Mouse (Mus musculus) midbrain, embryonic 11.5 days (tissue): ENCODE results near the gene Ifrd2. TPM values are rescaled to one million over a fixed set of nuclear protein-coding genes. Genes with fewer than 3 reads are reported as not detected.
A peak's percentile ranks its signal among the peaks of the same experiment; 100 is the strongest.

Experiments
- ATAC-seq: fragments of 200-750 bp; cut with Nextera tagmentation; 2 replicates; pipeline ENCODE4 v1.8.0; 2017; ENCODE audit warnings: moderate TSS enrichment, moderate library complexity; ENCODE audit not compliant: low FRiP score
- DNase-seq: peaks from one replicate; pipeline ENCODE4 v3.0.0; 2015; ENCODE audit warnings: low spot score; ENCODE audit errors: missing footprints
- H3K27ac ChIP-seq: fragments of 300-500 bp; sonication (generic); 2 replicates; pipeline ENCODE4 v1.5.1; 2014; ENCODE audit warnings: low read depth, low read length
- H3K27me3 ChIP-seq: fragments of 300-500 bp; sonication (generic); 2 replicates; pipeline ENCODE4 v1.6.1; 2014; ENCODE audit warnings: mild to moderate bottlenecking, low read length, moderate library complexity, mixed read lengths; ENCODE audit not compliant: control insufficient read depth, insufficient read depth
- H3K36me3 ChIP-seq: fragments of 300-500 bp; sonication (generic); 2 replicates; pipeline ENCODE4 v1.6.1; 2014; ENCODE audit warnings: mild to moderate bottlenecking, low read length, moderate library complexity, mixed read lengths; ENCODE audit not compliant: control insufficient read depth, insufficient read depth
- H3K4me1 ChIP-seq: fragments of 300-500 bp; sonication (generic); 2 replicates; pipeline ENCODE4 v1.6.1; 2014; ENCODE audit warnings: low read length; ENCODE audit not compliant: control insufficient read depth, insufficient read depth
- H3K4me2 ChIP-seq: fragments of 300-500 bp; sonication (generic); 2 replicates; pipeline ENCODE4 v1.6.1; 2014; ENCODE audit warnings: mild to moderate bottlenecking, moderate library complexity
- H3K4me3 ChIP-seq: fragments of 300-500 bp; sonication (generic); 2 replicates; pipeline ENCODE4 v1.5.1; 2014; ENCODE audit warnings: low read depth, low read length
- H3K9ac ChIP-seq: fragments of 300-500 bp; sonication (generic); 2 replicates; pipeline ENCODE4 v1.6.1; 2014; ENCODE audit warnings: low read length
- H3K9me3 ChIP-seq: fragments of 300-500 bp; sonication (generic); 2 replicates; pipeline ENCODE4 v1.6.1; 2016; ENCODE audit warnings: low read length; ENCODE audit not compliant: control insufficient read depth
- WGBS: fragments of 180-500 bp; shearing (Covaris S2); extraction: QIAGEN DNeasy Blood & Tissue Kit; methylation state at CpG from one replicate; pipeline ENCODE4 v1.1.7; 2014; 5-methylcytosine and 5-hydroxymethylcytosine counted together
- polyA plus RNA-seq: library from polyadenylated mRNA; unstranded; fragments of >200 nt; fragmentation: Nextera tagmentation; extraction: Ambion mirVana; gene quantifications from 2 replicates; pipeline ENCODE4 v1.2.1, GENCODE M21; 2014

Gene Ifrd2
- polyA plus RNA-seq, 1 experiment from 2014 or later, result 28.2 TPM

GRCm38 (mm10) chr9:107598385-107598784 lies 10.9 kb downstream of the Ifrd2 start:
- no peak overlapping the region for H3K4me3 ChIP-seq
- no peak overlapping the region for H3K4me2 ChIP-seq
- ATAC-seq (no peak), DNase-seq (no peak)
- peaks cover 4% of the 10 kb centered on the region; the same call in 1 of the 2 replicates for H3K36me3 ChIP-seq
- H3K27me3 ChIP-seq, result no peaks in the 10 kb centered on the region
- 86% methylated on average over 5 of the region's 5 CpGs for WGBS
- H3K9ac ChIP-seq, result no peak overlapping the region
- peaks cover 5% of the 10 kb centered on the region; the same call in 1 of the 2 replicates for H3K4me1 ChIP-seq
- H3K27ac ChIP-seq, result no peak overlapping the region
- no peaks in the 10 kb centered on the region for H3K9me3 ChIP-seq

DNA sequence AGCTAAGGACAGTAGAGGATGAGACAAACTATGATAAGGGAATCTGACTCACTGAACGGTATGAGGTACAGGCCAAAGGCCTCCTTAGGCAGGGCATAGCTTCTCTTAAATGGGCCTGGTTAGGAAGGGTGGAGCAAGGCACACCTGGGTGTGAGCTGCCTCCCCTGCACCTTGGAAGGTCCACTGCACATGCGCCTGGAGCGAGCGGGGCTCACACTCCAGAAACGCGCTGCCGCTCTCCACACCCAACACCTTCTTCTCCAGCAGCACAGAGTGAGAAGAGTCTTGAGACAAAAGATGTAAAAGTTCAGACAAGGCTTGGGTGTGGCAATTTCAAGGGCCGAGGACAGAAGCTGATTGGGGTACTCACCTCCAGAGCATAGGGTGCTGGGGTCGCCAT lies 12.0 kb downstream of the Ifrd2 start:
- WGBS, result 91% methylated on average over 9 of the region's 9 CpGs
- Histone ChIP-seq H3K9ac (no peak overlapping the region), H3K9me3 (no peaks in the 10 kb centered on the region), H3K27me3 (no peaks in the 10 kb centered on the region), H3K4me1 (peaks cover 10% of the 10 kb centered on the region), H3K36me3 (no peaks in the 10 kb centered on the region), H3K4me2 (no peak overlapping the region), H3K27ac (no peak overlapping the region), H3K4me3 (no peak overlapping the region)
- no peak for ATAC-seq
- DNase-seq, result no peak

- no peak overlapping the region for H3K4me3 ChIP-seq
- H3K4me1 ChIP-seq, result peaks cover 14% of the 10 kb centered on the region
- H3K9me3 ChIP-seq, result no peaks in the 10 kb centered on the region
- H3K9ac ChIP-seq, result no peak overlapping the region
- no peak overlapping the region for H3K27ac ChIP-seq
- H3K36me3 ChIP-seq, result no peaks in the 10 kb centered on the region
- H3K27me3 ChIP-seq, result no peaks in the 10 kb centered on the region
- no peak for ATAC-seq
- no peak overlapping the region for H3K4me2 ChIP-seq
- DNase-seq, result no peak
- WGBS, result 69% methylated on average over 14 of the region's 14 CpGs
Observed at GRCm38 (mm10) chr9:107599842-107600241, 12.4 kb downstream of the Ifrd2 start.

DNA sequence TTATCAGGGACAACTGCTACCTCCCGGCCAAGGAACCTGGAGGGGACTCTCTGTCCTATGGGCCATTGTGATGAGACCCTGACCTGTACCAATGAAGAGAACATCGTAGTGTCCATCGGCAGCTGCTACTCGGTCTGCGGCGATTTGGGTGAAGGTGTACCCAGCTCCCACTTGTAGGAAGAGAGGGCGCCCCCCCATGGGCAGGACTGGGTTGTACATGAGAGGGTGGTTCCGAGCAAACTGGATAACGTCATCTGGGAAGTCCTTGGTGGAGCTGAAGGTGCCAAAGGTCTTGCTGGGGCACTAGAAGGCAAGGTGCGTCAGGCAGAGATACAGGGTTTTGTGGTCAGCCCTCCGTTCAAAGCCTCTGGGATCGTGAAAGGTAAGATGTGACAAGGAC lies 13.3 kb downstream of the Ifrd2 start:
- H3K4me1 ChIP-seq, result peaks cover 19% of the 10 kb centered on the region
- WGBS, result 81% methylated on average over 12 of the region's 12 CpGs
- H3K4me2 ChIP-seq, result no peak overlapping the region
- no peak overlapping the region for H3K9ac ChIP-seq
- DNase-seq (no peak), ATAC-seq (no peak)
- no peaks in the 10 kb centered on the region for H3K9me3 ChIP-seq
- H3K4me3 ChIP-seq, result no peak overlapping the region
- no peaks in the 10 kb centered on the region for H3K27me3 ChIP-seq
- H3K36me3 ChIP-seq, result no peaks in the 10 kb centered on the region
- H3K27ac ChIP-seq, result no peak overlapping the region

GRCm38 (mm10) chr9:107601275-107601674 lies 13.8 kb downstream of the Ifrd2 start:
- no peaks in the 10 kb centered on the region for H3K9me3 ChIP-seq
- peaks cover 19% of the 10 kb centered on the region for H3K4me1 ChIP-seq
- H3K4me2 ChIP-seq, result no peak overlapping the region
- H3K9ac ChIP-seq, result no peak overlapping the region
- DNase-seq, result no peak
- WGBS, result 88% methylated on average over 11 of the region's 11 CpGs
- no peaks in the 10 kb centered on the region for H3K36me3 ChIP-seq
- H3K27ac ChIP-seq, result no peak overlapping the region
- no peak overlapping the region for H3K4me3 ChIP-seq
- no peaks in the 10 kb centered on the region for H3K27me3 ChIP-seq
- no peak for ATAC-seq

GRCm38 (mm10) chr9:107602068-107602648 lies 14.7 kb downstream of the Ifrd2 start:
- H3K27me3 ChIP-seq, result no peaks in the 10 kb centered on the region
- no peaks in the 10 kb centered on the region for H3K9me3 ChIP-seq
- ATAC-seq (peak; percentile 72), DNase-seq (peak; percentile 100)
- no peaks in the 10 kb centered on the region for H3K36me3 ChIP-seq
- whole genome bisulfite sequencing, result 14% methylated on average over 10 of the region's 10 CpGs
- H3K4me1 ChIP-seq, result peaks cover 26% of the 10 kb centered on the region
- no peak overlapping the region for H3K4me2 ChIP-seq
- no peak overlapping the region for H3K27ac ChIP-seq
- peak overlapping the region; percentile 51; the same call in 1 of the 2 replicates for H3K9ac ChIP-seq
- no peak overlapping the region for H3K4me3 ChIP-seq

GRCm38 (mm10) chr9:107603251-107603650 lies 15.8 kb downstream of the Ifrd2 start:
- Histone ChIP-seq H3K9ac (no peak overlapping the region), H3K9me3 (no peaks in the 10 kb centered on the region), H3K27me3 (no peaks in the 10 kb centered on the region), H3K4me3 (no peak overlapping the region), H3K36me3 (no peaks in the 10 kb centered on the region), H3K4me2 (no peak overlapping the region), H3K4me1 (peaks cover 27% of the 10 kb centered on the region), H3K27ac (no peak overlapping the region)
- ATAC-seq (peak; percentile 12; the same call in 1 of the 2 replicates), DNase-seq (no peak)
- WGBS, result 83% methylated on average over 6 of the region's 6 CpGs

DNA sequence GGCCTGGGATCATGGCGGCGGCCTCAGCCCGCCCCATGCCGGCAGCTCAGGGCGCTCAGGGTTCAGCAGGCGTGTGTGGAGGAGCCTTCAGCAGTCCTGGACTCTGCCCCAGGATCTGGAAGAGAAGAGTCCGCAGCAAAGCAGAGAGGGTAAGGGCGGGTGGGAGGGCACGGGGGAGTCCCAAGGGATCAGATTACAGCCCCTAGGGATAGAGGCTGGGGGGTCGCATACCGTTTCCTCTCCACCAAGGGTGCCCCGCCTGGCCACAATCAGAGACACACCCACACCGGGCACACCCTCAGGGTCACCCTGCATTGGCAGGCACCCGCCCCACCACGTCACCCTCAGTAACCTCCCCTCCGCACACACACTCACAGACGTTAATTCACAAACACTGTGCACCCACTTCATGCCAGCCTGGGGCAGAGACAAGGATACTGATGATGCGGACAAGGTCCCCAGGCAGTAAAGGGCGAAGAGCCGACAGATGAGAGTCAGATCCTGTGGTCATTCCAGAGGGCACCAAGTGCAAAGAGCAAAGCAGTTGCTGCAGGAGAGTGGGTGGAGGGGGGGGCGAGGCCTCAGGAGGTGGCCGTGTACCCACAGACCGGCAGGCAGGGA lies 17.7 kb downstream of the Ifrd2 start:
- DNase-seq (no peak), ATAC-seq (no peak)
- no peaks in the 10 kb centered on the region for H3K27me3 ChIP-seq
- no peaks in the 10 kb centered on the region for H3K9me3 ChIP-seq
- 0 out of 2 replicates have a peak overlapping the region, but pooled peaks have one; percentile 3 for H3K4me2 ChIP-seq
- no peak overlapping the region for H3K4me3 ChIP-seq
- H3K36me3 ChIP-seq, result no peaks in the 10 kb centered on the region
- H3K4me1 ChIP-seq, result peaks cover 39% of the 10 kb centered on the region
- 38% methylated on average over 22 of the region's 23 CpGs for WGBS
- H3K27ac ChIP-seq, result no peak overlapping the region
- peak overlapping the region; percentile 43; the same call in 1 of the 2 replicates for H3K9ac ChIP-seq

GRCm38 (mm10) chr9:107606591-107606990 lies 19.1 kb downstream of the Ifrd2 start:
- Histone ChIP-seq H3K27me3 (no peaks in the 10 kb centered on the region), H3K4me1 (peaks cover 43% of the 10 kb centered on the region), H3K9ac (0 out of 2 replicates have a peak overlapping the region, but pooled peaks have one; percentile 18), H3K4me3 (no peak overlapping the region), H3K9me3 (no peaks in the 10 kb centered on the region), H3K27ac (no peak overlapping the region), H3K4me2 (no peak overlapping the region), H3K36me3 (no peaks in the 10 kb centered on the region)
- DNase-seq (no peak), ATAC-seq (no peak)
- 16% methylated on average over 9 of the region's 9 CpGs for WGBS
